Mouse (Mus musculus) kidney, postnatal 25 days (tissue): ENCODE results near the gene Oprl1.

Experiments
- DNase-seq, 2 experiments: peaks; one replicate each; pipeline ENCODE4 v3.0.0; 2021; ENCODE audit warnings: mixed read lengths in 2 of 2

Oprl1 gene

DNA sequence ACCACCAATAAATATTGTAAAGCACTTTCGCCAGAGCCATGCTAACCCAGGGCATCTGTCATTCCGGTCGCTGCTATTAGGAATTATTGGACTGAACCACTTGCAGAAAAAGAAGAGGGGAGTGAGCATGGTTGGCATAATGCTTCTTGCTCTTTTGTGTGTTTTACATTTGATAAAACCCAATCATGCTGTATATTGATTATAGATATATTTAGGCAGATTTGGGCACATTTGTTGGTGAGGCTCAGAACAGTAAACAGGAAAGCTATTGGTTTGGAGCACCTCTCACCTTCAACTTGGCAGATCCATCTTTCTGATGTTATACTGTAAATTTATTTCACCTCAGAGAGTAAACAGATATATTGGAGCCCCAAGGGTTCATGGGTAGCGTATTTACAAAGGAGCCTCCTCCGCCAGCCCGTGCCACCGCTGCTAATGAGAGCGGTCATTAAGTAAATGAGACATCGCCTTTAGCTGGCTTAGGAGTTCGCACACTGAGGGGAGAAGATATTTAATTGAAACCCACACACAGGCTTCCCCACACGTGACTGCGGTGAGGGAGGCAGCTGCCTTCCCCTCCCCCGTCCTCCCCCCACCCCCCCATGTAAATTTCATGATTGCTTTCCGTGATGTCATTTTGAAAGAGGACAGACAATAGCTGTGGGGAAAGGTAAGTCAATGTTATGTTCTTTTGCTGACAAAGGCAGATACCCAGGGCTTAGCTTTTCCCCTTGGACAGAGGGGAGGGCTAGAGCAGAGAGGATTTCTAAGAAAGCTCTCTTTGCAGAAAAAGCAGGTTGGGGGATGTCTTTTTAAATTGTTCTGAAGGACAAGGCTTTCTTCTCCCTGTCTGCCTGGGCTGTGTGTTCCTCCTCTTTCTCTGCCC is 52.1 kb downstream of the Oprl1 start:
- no peak for DNase-seq

DNA sequence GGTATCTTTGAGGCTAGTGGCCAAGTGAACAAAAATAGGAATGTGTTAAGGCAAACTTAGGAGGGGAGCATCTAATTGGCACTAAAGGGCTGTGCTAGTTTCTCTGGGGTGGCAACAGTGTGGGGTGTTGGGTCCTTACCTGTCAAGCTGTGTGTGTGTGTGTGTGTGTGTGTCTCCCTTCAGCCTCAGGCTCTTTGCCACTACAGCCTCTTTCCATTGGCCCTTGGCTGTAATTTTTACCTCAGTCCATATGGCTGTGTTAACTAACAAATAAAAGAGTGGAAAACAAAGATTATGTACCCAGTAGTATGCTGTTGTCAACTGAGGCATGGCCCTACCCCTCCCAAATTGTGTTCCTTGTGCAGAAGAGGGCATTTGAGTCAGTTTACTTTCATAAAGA is 53.6 kb downstream of the Oprl1 start:
- no peak for DNase-seq

DNA sequence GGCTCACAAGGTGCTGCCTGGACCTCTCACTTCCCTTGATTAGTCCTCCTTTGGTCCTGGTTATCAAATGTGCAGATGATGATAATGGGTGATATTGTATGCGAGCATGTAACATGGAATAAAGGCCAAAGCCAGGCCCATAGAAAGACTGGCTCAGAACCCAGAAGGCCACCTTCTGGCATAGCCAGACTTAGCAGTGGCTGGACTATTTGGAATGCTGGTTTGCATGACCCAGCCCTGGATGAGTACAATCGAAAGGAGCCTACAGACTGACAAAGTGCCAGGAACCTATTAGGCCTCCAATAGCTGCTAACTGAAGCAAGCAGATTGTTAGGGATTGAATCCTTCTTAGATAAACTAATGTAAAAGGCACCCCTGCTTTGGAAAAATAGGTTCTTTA is 54.6 kb downstream of the Oprl1 start:
- no peak for DNase-seq
